Mouse (Mus musculus) hindbrain, embryonic 15.5 days (tissue): Measurements from ENCODE around the gene Eif4b. TPM values are rescaled to one million over a fixed set of nuclear protein-coding genes. Genes with fewer than 3 reads are reported as not detected.

ENCODE experiments used
- ATAC-seq: fragments of 200-750 bp; cut with Nextera tagmentation; 2 replicates; pipeline ENCODE4 v1.8.0; 2017; ENCODE audit warnings: low read depth, moderate number of reproducible peaks, moderate TSS enrichment; ENCODE audit not compliant: low FRiP score
- H3K27ac ChIP-seq: fragments of 300-500 bp; sonication (generic); replicated peaks from 2 replicates; pipeline ENCODE4 v1.5.1; 2015; ENCODE audit warnings: mild to moderate bottlenecking, inconsistent platforms
- H3K27me3 ChIP-seq: fragments of 300-500 bp; sonication (generic); 2 replicates; pipeline ENCODE4 v1.6.1; 2015; ENCODE audit warnings: control low read depth, inconsistent platforms
- H3K36me3 ChIP-seq: fragments of 300-500 bp; sonication (generic); 2 replicates; pipeline ENCODE4 v1.6.1; 2015; ENCODE audit warnings: control low read depth, inconsistent platforms
- H3K4me1 ChIP-seq: fragments of 300-500 bp; sonication (generic); replicated peaks from 2 replicates; pipeline ENCODE4 v1.6.1; 2015; ENCODE audit warnings: control low read depth, inconsistent platforms
- H3K4me2 ChIP-seq: fragments of 300-500 bp; sonication (generic); 2 replicates; pipeline ENCODE4 v1.6.1; 2015; ENCODE audit warnings: moderate library complexity, mild to moderate bottlenecking, inconsistent platforms
- H3K4me3 ChIP-seq: fragments of 300-500 bp; sonication (generic); 2 replicates; pipeline ENCODE4 v1.5.1; 2015; ENCODE audit warnings: mild to moderate bottlenecking, inconsistent platforms
- H3K9ac ChIP-seq: fragments of 300-500 bp; sonication (generic); 2 replicates; pipeline ENCODE4 v1.6.1; 2015; ENCODE audit warnings: inconsistent platforms
- H3K9me3 ChIP-seq: fragments of 300-500 bp; sonication (generic); 2 replicates; pipeline ENCODE4 v1.6.1; 2016; ENCODE audit warnings: control low read depth, inconsistent platforms
- WGBS: fragments of 180-500 bp; shearing (Covaris S2); methylation state at CpG from one replicate; pipeline ENCODE4 v1.1.7; 2015; 5-methylcytosine and 5-hydroxymethylcytosine counted together
- polyA plus RNA-seq: library from polyadenylated mRNA; unstranded; fragments of >200 nt; fragmentation: Nextera tagmentation; extraction: Ambion mirVana; gene quantifications from 2 replicates; pipeline ENCODE4 v1.2.1, GENCODE M21; 2015

Gene Eif4b
- polyA plus RNA-seq, 1 experiment from 2014 or later, result 77.1 TPM

- no peak overlapping the region for H3K9ac ChIP-seq
- no peak overlapping the region for H3K4me3 ChIP-seq
- peaks cover 15% of the 10 kb centered on the region for H3K4me1 ChIP-seq
- H3K27me3 ChIP-seq, result no peaks in the 10 kb centered on the region
- 67% methylated on average over 2 of the region's 2 CpGs for WGBS
- no peak overlapping the region for H3K27ac ChIP-seq
- peaks cover 26% of the 10 kb centered on the region for H3K36me3 ChIP-seq
- ATAC-seq, result no peak
- H3K4me2 ChIP-seq, result no peak overlapping the region
- H3K9me3 ChIP-seq, result no peaks in the 10 kb centered on the region
Observed at GRCm38 (mm10) chr15:102080429-102080828, 6.9 kb downstream of the Eif4b start.

GRCm38 (mm10) chr15:102082148-102082547 lies 8.6 kb downstream of the Eif4b start:
- Histone ChIP-seq H3K36me3 (peaks cover 41% of the 10 kb centered on the region), H3K4me2 (no peak overlapping the region), H3K4me3 (no peak overlapping the region)

DNA sequence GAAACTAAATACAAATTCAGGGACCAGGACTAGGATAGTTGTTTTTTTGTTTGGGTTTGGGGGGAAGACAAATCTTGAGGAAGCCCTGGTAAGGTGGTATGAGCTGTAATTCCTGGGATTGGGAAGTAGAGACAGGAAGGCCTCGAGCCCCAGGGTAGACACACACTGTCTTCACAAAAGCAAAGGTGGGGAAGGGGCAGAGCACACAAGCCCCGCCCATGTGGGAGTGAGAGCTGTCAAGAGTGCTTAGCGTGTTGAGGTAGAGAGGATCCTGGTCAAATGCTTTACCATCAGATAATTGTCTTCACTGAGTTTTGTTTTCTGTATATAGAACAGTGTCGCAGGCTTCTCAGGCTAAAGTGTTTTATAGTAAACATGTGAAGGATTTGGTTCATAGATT lies 9.5 kb downstream of the Eif4b start:
- Histone ChIP-seq H3K36me3 (peaks cover 49% of the 10 kb centered on the region), H3K27ac (no peak overlapping the region)
- 86% methylated on average over 4 of the region's 4 CpGs for WGBS

More at GRCm38 (mm10) chr15:102082148-102082547, 8.6 kb downstream of the Eif4b start:
- no peaks in the 10 kb centered on the region for H3K27me3 ChIP-seq
- H3K9ac ChIP-seq, result no peak overlapping the region
- 0 out of 2 replicates have a peak, but pooled peaks cover 5% of the 10 kb centered on the region for H3K4me1 ChIP-seq
- no peak for ATAC-seq
- no peak overlapping the region for H3K27ac ChIP-seq
- WGBS, result 93% methylated on average over 4 of the region's 4 CpGs
- no peaks in the 10 kb centered on the region for H3K9me3 ChIP-seq

DNA sequence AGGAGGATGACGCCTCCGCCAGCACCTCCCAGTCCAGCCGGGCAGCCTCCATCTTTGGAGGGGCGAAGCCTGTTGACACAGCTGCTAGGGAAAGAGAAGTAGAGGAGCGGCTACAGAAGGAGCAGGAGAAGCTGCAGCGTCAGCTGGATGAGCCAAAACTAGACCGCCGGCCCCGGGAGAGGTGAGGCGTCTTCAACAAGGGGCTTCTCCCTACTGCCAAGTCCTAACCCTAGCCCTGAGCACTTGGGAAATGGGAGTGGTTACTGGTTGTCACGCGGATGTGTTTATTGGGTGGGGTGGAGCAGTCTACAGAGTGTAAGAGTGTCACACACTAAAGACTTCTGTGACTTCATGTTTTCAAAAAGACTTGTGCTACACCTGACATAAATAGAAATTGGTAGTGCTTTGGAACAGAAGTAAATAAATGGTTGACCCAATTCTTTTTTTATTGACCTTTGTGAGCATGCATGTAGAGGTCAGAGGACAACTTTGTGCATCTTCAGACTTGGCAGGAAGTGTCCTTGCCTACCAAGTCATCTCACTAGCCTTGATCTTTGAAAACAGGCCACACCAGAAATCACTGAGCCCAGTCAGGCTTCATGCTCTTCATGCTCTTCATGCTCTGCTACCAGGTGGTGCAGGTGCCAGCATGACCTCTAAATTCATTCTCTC lies 16.5 kb downstream of the Eif4b start:
- no peaks in the 10 kb centered on the region for H3K9me3 ChIP-seq
- H3K36me3 ChIP-seq, result peaks cover 96% of the 10 kb centered on the region
- H3K9ac ChIP-seq, result no peak overlapping the region
- no peak overlapping the region for H3K4me2 ChIP-seq
- H3K27ac ChIP-seq, result no peak overlapping the region
- H3K4me3 ChIP-seq, result no peak overlapping the region
- WGBS, result 85% methylated on average over 12 of the region's 12 CpGs
- ATAC-seq, result no peak
- H3K4me1 ChIP-seq, result no peaks in the 10 kb centered on the region
- no peaks in the 10 kb centered on the region for H3K27me3 ChIP-seq

More for the DNA sequence above, 9.5 kb downstream of the Eif4b start:
- no peak for ATAC-seq
- Histone ChIP-seq H3K9ac (no peak overlapping the region), H3K4me3 (no peak overlapping the region), H3K9me3 (no peaks in the 10 kb centered on the region), H3K27me3 (no peaks in the 10 kb centered on the region), H3K4me1 (0 out of 2 replicates have a peak, but pooled peaks cover 5% of the 10 kb centered on the region), H3K4me2 (no peak overlapping the region)

- ATAC-seq, result no peak
- no peaks in the 10 kb centered on the region for H3K4me1 ChIP-seq
- H3K9ac ChIP-seq, result no peak overlapping the region
Observed at GRCm38 (mm10) chr15:102091063-102091679, 17.6 kb downstream of the Eif4b start.

DNA sequence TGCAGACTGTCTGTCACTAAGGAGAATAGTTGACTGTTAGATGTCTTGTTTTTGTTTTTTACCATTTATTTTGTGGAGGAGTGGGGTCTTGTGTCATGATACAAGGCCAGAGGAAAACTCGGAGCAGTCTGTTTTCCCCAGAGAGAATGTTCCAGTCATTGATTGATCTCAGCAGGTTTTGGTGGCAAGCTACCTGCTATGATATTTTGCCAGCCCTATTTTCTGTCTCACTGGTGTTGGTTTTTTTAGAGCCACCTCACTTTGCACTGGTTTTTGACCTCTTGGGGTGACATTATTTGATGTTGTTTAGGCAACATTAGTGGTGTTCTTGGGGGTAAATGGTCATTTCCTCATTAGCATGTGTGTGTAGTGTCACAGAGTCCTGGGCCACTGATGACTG lies 18.1 kb downstream of the Eif4b start:
- 72% methylated on average over 1 of the region's 1 CpGs for WGBS

More at GRCm38 (mm10) chr15:102091063-102091679, 17.6 kb downstream of the Eif4b start:
- Histone ChIP-seq H3K36me3 (peaks cover 98% of the 10 kb centered on the region), H3K27ac (no peak overlapping the region), H3K4me2 (no peak overlapping the region), H3K27me3 (no peaks in the 10 kb centered on the region), H3K9me3 (no peaks in the 10 kb centered on the region), H3K4me3 (no peak overlapping the region)
- WGBS, result 91% methylated on average over 12 of the region's 12 CpGs

GRCm38 (mm10) chr15:102092222-102092621 lies 18.6 kb downstream of the Eif4b start:
- no peaks in the 10 kb centered on the region; the same call in 1 of the 2 replicates for H3K4me1 ChIP-seq
- 95% methylated on average over 4 of the region's 4 CpGs for WGBS
- no peak overlapping the region for H3K9ac ChIP-seq
- no peak overlapping the region for H3K27ac ChIP-seq
- no peak for ATAC-seq
- H3K36me3 ChIP-seq, result peaks cover 95% of the 10 kb centered on the region
- no peaks in the 10 kb centered on the region for H3K27me3 ChIP-seq
- no peak overlapping the region for H3K4me3 ChIP-seq
- no peak overlapping the region for H3K4me2 ChIP-seq
- H3K9me3 ChIP-seq, result no peaks in the 10 kb centered on the region

More for the DNA sequence above, 18.1 kb downstream of the Eif4b start:
- no peak for ATAC-seq
- Histone ChIP-seq H3K27ac (no peak overlapping the region), H3K4me3 (no peak overlapping the region), H3K4me2 (no peak overlapping the region), H3K9ac (no peak overlapping the region), H3K4me1 (no peaks in the 10 kb centered on the region), H3K27me3 (no peaks in the 10 kb centered on the region), H3K9me3 (no peaks in the 10 kb centered on the region), H3K36me3 (peaks cover 98% of the 10 kb centered on the region)

DNA sequence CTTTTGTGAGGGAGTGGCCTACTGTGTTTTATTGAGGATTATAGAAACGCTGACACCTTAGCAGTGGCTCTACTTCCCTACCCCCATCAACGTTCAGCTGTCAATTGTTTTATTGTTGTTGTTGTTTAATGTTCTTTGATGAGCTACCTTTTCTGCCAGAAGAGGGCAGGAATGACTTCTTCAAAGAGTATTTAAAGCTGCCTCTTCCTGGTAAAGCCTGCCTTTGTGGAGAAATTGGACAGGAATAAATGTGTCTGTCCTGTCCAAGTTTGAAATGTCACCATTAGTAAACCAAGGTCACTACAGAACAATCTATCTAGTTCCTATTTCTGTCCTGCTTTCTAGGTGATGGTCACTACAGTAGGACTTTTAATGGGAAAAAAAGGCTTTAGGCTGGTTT lies 20.6 kb downstream of the Eif4b start:
- Histone ChIP-seq H3K4me3 (no peak overlapping the region), H3K27me3 (0 out of 2 replicates have a peak, but pooled peaks cover 5% of the 10 kb centered on the region), H3K36me3 (peaks cover 87% of the 10 kb centered on the region), H3K9ac (no peak overlapping the region), H3K4me2 (no peak overlapping the region), H3K9me3 (no peaks in the 10 kb centered on the region), H3K27ac (no peak overlapping the region), H3K4me1 (peaks cover 5% of the 10 kb centered on the region)
- ATAC-seq, result no peak
- WGBS, result 68% methylated on average over 2 of the region's 2 CpGs

DNA sequence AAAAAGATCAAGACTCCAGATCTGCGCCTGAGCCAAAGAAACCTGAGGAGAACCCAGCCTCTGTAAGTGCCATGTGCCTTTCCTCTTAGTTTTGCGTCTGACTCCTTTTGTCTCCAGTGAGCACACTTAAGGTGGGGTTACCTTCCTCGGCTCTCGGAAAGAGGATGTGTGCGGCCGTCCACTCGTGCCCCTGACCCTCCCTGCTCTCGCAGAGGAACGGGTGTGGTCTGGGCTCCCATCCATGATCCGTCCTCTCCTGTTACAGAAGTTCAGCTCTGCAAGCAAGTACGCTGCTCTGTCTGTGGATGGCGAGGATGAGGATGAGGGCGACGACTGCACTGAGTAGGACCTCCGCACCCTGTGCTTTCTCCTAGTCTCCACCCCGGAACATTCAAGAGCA lies 21.4 kb downstream of the Eif4b start:
- no peak overlapping the region for H3K4me3 ChIP-seq
- H3K36me3 ChIP-seq, result peaks cover 79% of the 10 kb centered on the region
- WGBS, result 91% methylated on average over 16 of the region's 16 CpGs
- H3K4me2 ChIP-seq, result no peak overlapping the region
- peaks cover 8% of the 10 kb centered on the region for H3K4me1 ChIP-seq
- no peak overlapping the region for H3K9ac ChIP-seq
- H3K9me3 ChIP-seq, result no peaks in the 10 kb centered on the region
- 0 out of 2 replicates have a peak, but pooled peaks cover 5% of the 10 kb centered on the region for H3K27me3 ChIP-seq
- H3K27ac ChIP-seq, result no peak overlapping the region
- ATAC-seq, result no peak

- Histone ChIP-seq H3K36me3 (peaks cover 55% of the 10 kb centered on the region), H3K27ac (no peak overlapping the region)
Observed at GRCm38 (mm10) chr15:102097147-102097915, 23.8 kb downstream of the Eif4b start.

GRCm38 (mm10) chr15:102097991-102098555 lies 24.5 kb downstream of the Eif4b start:
- WGBS, result 30% methylated on average over 5 of the region's 5 CpGs
- Histone ChIP-seq H3K9ac (no peak overlapping the region), H3K36me3 (peaks cover 48% of the 10 kb centered on the region), H3K27ac (no peak overlapping the region), H3K4me1 (peaks cover 39% of the 10 kb centered on the region), H3K4me3 (no peak overlapping the region), H3K27me3 (0 out of 2 replicates have a peak, but pooled peaks cover 5% of the 10 kb centered on the region), H3K4me2 (no peak overlapping the region), H3K9me3 (no peaks in the 10 kb centered on the region)
- ATAC-seq, result no peak

More at GRCm38 (mm10) chr15:102097147-102097915, 23.8 kb downstream of the Eif4b start:
- no peak overlapping the region for H3K4me3 ChIP-seq
- no peak overlapping the region for H3K4me2 ChIP-seq
- H3K27me3 ChIP-seq, result 0 out of 2 replicates have a peak, but pooled peaks cover 5% of the 10 kb centered on the region
- WGBS, result 79% methylated on average over 8 of the region's 8 CpGs
- H3K9ac ChIP-seq, result no peak overlapping the region
- no peak for ATAC-seq
- no peaks in the 10 kb centered on the region for H3K9me3 ChIP-seq
- peaks cover 32% of the 10 kb centered on the region for H3K4me1 ChIP-seq
